Mouse (Mus musculus): ENCODE data around the gene Tdpoz5. TPM values are rescaled to one million over a fixed set of nuclear protein-coding genes. Genes with fewer than 3 reads are reported as not detected.
"Not testable (repeated sequence)": the region's sequence is repeated elsewhere in the genome, so short reads cannot be mapped to it uniquely, and the experiment has no call there.

Tdpoz5 gene
- total RNA-seq (2021): not detected
- long read RNA-seq, experiment 1: 0 reads
- long read RNA-seq, experiment 2: 0 reads

GRCm38 (mm10) chr3:93961214-93961613, at the start of gene Tdpoz5:
Gene Tdpoz5 (minus strand): TSS chr3:93961314.
- DNase-seq; H3K4me3 ChIP-seq; H3K27ac ChIP-seq; intact Hi-C loops (cut with DNase I): not testable (repeated sequence)

GRCm38 (mm10) chr3:93968938-93969337, 7.8 kb upstream of the Tdpoz5 start:
- H3K27ac ChIP-seq; H3K4me3 ChIP-seq; intact Hi-C loops (cut with DNase I); DNase-seq: not testable (repeated sequence)

- DNase-seq; H3K4me3 ChIP-seq; intact Hi-C loops (cut with DNase I); H3K27ac ChIP-seq: not testable (repeated sequence)
Observed at GRCm38 (mm10) chr3:93943443-93943842, 17.7 kb downstream of the Tdpoz5 start, which contains the start of gene Gm9117. Gene Gm9117 (minus strand): TSS chr3:93943543.

GRCm38 (mm10) chr3:93938386-93938785, 22.7 kb downstream of the Tdpoz5 start:
- DNase-seq; intact Hi-C loops (cut with DNase I); H3K4me3 ChIP-seq; H3K27ac ChIP-seq: not testable (repeated sequence)

Other genes with a start within 250 kb of the Tdpoz5 start
- not detected for gene Gm5773, start 188.3 kb downstream of the Tdpoz5 start, total RNA-seq (2021)
- not detected for gene Tdpoz4, start 164.9 kb downstream of the Tdpoz5 start, total RNA-seq (2021)
- gene Tdpoz3, start 135.3 kb downstream of the Tdpoz5 start, total RNA-seq (2021): not detected
- not detected for gene Gm9117, start 17.8 kb downstream of the Tdpoz5 start, total RNA-seq (2021)
- not detected for gene Gm9125, start 93.6 kb upstream of the Tdpoz5 start, total RNA-seq (2021)
- not detected for gene Gm10697, start 111.3 kb upstream of the Tdpoz5 start, total RNA-seq (2021)
- gene Gm10696, start 216.9 kb upstream of the Tdpoz5 start, total RNA-seq (2021): not detected
- not detected for gene Gm5286, start 235.4 kb upstream of the Tdpoz5 start, total RNA-seq (2021)